Mouse (Mus musculus) megakaryocyte, embryonic 14.5 days (primary cell): Measurements from ENCODE around the gene Ncoa4.

Experiments
- FLI1 ChIP-seq: IDR thresholded peaks from 2 replicates; pipeline ENCODE4 v1.6.1; 2012; ENCODE audit warnings: low read length, inconsistent platforms, mixed read lengths
- GATA1 ChIP-seq: IDR thresholded peaks from 3 replicates; pipeline ENCODE4 v1.6.1; 2012; ENCODE audit warnings: mixed read lengths, low read length, inconsistent platforms, borderline replicate concordance

DNA sequence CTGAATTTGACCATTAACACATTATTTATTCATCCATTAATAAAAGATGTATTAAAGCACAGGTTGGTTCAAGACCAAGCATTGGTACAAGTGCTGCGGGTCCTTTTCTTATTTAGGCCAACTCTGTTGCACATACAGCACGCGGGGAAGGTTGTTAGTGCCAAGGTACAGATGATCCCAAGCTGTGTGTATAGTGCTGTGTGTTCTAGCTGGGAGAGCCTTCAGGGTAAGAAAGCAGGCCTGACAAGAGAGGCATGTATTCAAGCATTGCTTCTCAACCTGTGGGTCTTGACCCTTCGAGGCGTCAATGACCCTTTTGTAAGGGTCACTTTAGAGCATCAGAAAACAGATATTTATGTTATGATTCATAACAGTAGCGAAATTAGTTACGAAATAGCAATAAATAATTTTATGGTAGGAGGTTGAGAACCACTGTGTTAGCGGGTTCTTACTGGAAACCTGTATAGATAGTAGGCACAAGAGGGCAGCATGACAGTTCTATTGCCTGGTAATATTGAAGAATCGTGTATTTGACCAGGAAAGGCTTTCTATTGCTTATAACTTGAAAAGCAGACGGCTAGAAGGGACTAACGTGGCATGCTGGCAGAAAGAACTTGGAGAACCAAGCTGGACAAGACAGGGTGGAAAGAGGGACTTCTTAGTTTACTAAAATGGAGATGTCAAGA is 3.7 kb downstream of the Ncoa4 start:
- no peak for TF ChIP-seq FLI1
- TF ChIP-seq GATA1, result no peak
